Mouse (Mus musculus) liver, embryonic 16.5 days (tissue): Measurements from ENCODE around the gene Rora. TPM values are rescaled to one million over a fixed set of nuclear protein-coding genes. Genes with fewer than 3 reads are reported as not detected.
A peak's percentile ranks its signal among the peaks of the same experiment; 100 is the strongest.

Experiments
- ATAC-seq: fragments of 200-750 bp; cut with Nextera tagmentation; 2 replicates; pipeline ENCODE4 v1.8.0; 2017; ENCODE audit warnings: low read depth, mild to moderate bottlenecking, moderate number of reproducible peaks, moderate library complexity
- H3K27ac ChIP-seq: fragments of 300-500 bp; sonication (generic); 2 replicates; pipeline ENCODE4 v1.5.1; 2014; ENCODE audit warnings: mild to moderate bottlenecking, low read length
- H3K27me3 ChIP-seq: fragments of 300-500 bp; sonication (generic); 2 replicates; pipeline ENCODE4 v1.6.1; 2014; ENCODE audit warnings: low read depth, low read length, mixed read lengths; ENCODE audit not compliant: control insufficient read depth, insufficient read depth
- H3K36me3 ChIP-seq: fragments of 300-500 bp; sonication (generic); 2 replicates; pipeline ENCODE4 v1.6.1; 2014; ENCODE audit warnings: mild to moderate bottlenecking; ENCODE audit not compliant: control insufficient read depth, insufficient read depth
- H3K4me1 ChIP-seq: fragments of 300-500 bp; sonication (generic); 2 replicates; pipeline ENCODE4 v1.6.1; 2014; ENCODE audit warnings: low read depth, low read length, mixed read lengths; ENCODE audit not compliant: control insufficient read depth
- H3K4me2 ChIP-seq: fragments of 300-500 bp; sonication (generic); 2 replicates; pipeline ENCODE4 v1.6.1; 2014; ENCODE audit warnings: low read depth, low read length, mixed read lengths
- H3K4me3 ChIP-seq: fragments of 300-500 bp; sonication (generic); 2 replicates; pipeline ENCODE4 v1.5.1; 2014; ENCODE audit warnings: low read depth, mild to moderate bottlenecking, low read length
- H3K9ac ChIP-seq: fragments of 300-500 bp; sonication (generic); 2 replicates; pipeline ENCODE4 v1.6.1; 2014; ENCODE audit warnings: low read depth, low read length
- H3K9me3 ChIP-seq: fragments of 300-500 bp; sonication (generic); replicated peaks from 2 replicates; pipeline ENCODE4 v1.6.1; 2016; ENCODE audit warnings: low read length; ENCODE audit not compliant: control insufficient read depth
- WGBS: fragments of 180-500 bp; shearing (Covaris S2); extraction: QIAGEN DNeasy Blood & Tissue Kit; methylation state at CpG from one replicate; pipeline ENCODE4 v1.1.7; 2014; ENCODE audit not compliant: insufficient replicate concordance; 5-methylcytosine and 5-hydroxymethylcytosine counted together
- polyA plus RNA-seq: library from polyadenylated mRNA; unstranded; fragments of >200 nt; fragmentation: Nextera tagmentation; extraction: Ambion mirVana; gene quantifications from 2 replicates; pipeline ENCODE4 v1.2.1, GENCODE M21; 2015

Gene Rora
- polyA plus RNA-seq, 1 experiment from 2014 or later: 10.6 TPM

DNA sequence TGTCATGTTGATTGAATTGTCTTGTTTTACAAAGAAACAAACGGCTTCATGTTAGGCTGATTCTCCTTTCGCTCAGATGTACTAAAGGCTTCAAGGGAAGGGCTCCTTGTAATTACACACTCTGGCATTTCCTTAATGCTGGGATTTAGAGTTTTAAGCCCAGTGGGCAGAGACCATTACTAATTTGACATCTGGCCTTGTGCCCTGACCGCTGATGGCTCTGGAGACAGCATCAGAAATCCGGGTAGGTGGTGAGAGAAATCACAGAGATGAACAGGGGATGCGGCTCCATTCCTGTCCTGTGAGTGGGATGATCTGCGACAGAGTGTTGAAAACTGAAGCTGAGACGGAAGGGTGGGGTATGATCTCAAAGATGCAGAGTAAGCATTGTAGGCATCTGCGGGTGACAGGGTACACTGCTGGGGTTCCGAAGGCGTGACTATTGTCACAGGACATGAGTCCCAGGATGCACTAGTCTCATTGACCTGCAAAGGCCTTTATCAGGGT, 259.7 kb downstream of the Rora start:
- H3K27me3 ChIP-seq: no peaks in the 10 kb centered on the region
- H3K4me2 ChIP-seq: no peak overlapping the region
- H3K36me3 ChIP-seq: no peaks in the 10 kb centered on the region
- 70% methylated on average over 10 of the region's 10 CpGs for WGBS
- H3K4me1 ChIP-seq: no peaks in the 10 kb centered on the region
- no peak overlapping the region for H3K4me3 ChIP-seq
- no peak overlapping the region for H3K9ac ChIP-seq
- no peak for ATAC-seq
- no peak overlapping the region for H3K27ac ChIP-seq
- H3K9me3 ChIP-seq: no peaks in the 10 kb centered on the region

- Histone ChIP-seq H3K4me3 (no peak overlapping the region), H3K27ac (no peak overlapping the region), H3K9ac (no peak overlapping the region), H3K4me1 (no peaks in the 10 kb centered on the region), H3K36me3 (no peaks in the 10 kb centered on the region), H3K9me3 (no peaks in the 10 kb centered on the region), H3K27me3 (no peaks in the 10 kb centered on the region), H3K4me2 (no peak overlapping the region)
- 64% methylated on average over 4 of the region's 4 CpGs for WGBS
- no peak for ATAC-seq
These were observed 261.1 kb downstream of the Rora start for GRCm38 (mm10) chr9:68914541-68915275.

DNA sequence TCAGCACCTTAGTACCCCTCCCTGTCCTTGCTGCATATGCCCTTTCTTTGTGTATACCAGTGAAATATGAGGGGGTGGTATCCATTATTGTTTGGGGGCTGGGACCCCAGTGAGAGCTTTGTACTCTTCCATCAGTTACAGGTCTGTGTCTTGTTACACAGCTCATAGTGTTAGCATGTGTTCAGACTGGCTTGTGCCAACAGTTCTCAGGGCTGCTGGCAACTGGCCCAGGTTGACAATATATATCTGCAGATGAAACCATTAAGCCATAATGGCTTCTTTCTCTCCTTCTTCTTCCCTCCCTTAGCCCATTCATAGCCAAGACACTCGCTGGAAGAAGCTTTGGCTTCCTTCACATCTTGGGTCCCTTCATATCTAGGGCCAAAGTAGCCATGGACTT, 263.2 kb downstream of the Rora start:
- Histone ChIP-seq H3K9ac (no peak overlapping the region), H3K9me3 (no peaks in the 10 kb centered on the region), H3K36me3 (no peaks in the 10 kb centered on the region), H3K4me2 (no peak overlapping the region), H3K4me3 (no peak overlapping the region), H3K4me1 (no peaks in the 10 kb centered on the region), H3K27me3 (no peaks in the 10 kb centered on the region), H3K27ac (no peak overlapping the region)
- WGBS: 28% methylated on average over 1 of the region's 1 CpGs
- no peak for ATAC-seq

DNA sequence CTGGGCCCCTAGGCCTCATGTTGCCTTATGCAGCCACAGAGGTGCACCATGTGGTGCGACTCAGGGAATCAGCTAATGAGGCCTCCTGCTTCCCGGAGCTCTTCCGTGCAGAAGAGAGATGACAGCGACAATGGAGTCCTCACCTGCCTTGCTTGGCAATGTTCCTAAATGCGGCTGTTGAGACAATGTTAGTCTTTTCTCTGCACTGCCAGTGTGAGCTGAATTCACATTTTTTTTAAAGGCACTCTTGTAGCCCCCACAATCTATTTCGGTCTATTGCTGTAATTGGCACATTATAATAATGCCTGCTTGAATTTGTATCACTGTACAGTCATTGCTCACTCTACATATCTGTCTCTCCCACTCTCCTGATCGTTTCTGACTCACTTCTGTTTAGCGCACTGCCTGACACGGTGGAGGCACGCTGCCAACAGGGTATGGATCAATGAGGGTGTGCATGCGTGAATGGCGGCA, 269.6 kb downstream of the Rora start:
- 77% methylated on average over 12 of the region's 12 CpGs for WGBS
- H3K9ac ChIP-seq: no peak overlapping the region
- H3K4me2 ChIP-seq: no peak overlapping the region
- H3K4me1 ChIP-seq: no peaks in the 10 kb centered on the region
- no peak for ATAC-seq
- H3K27me3 ChIP-seq: no peaks in the 10 kb centered on the region
- H3K4me3 ChIP-seq: no peak overlapping the region
- H3K9me3 ChIP-seq: no peaks in the 10 kb centered on the region
- no peaks in the 10 kb centered on the region for H3K36me3 ChIP-seq
- H3K27ac ChIP-seq: no peak overlapping the region

- Histone ChIP-seq H3K4me1 (no peaks in the 10 kb centered on the region), H3K4me2 (no peak overlapping the region), H3K36me3 (no peaks in the 10 kb centered on the region), H3K27ac (no peak overlapping the region), H3K27me3 (no peaks in the 10 kb centered on the region), H3K9ac (no peak overlapping the region), H3K9me3 (no peaks in the 10 kb centered on the region), H3K4me3 (no peak overlapping the region)
- ATAC-seq: no peak
- WGBS: 74% methylated on average over 6 of the region's 6 CpGs
These were observed 272.8 kb downstream of the Rora start for GRCm38 (mm10) chr9:68926406-68926805.

- Histone ChIP-seq H3K4me2 (no peak overlapping the region), H3K27ac (no peak overlapping the region), H3K27me3 (no peaks in the 10 kb centered on the region), H3K4me1 (no peaks in the 10 kb centered on the region), H3K9ac (no peak overlapping the region), H3K9me3 (no peaks in the 10 kb centered on the region), H3K36me3 (no peaks in the 10 kb centered on the region), H3K4me3 (no peak overlapping the region)
- 12% methylated on average over 3 of the region's 3 CpGs for WGBS
- ATAC-seq: no peak
These were observed 279.6 kb downstream of the Rora start for GRCm38 (mm10) chr9:68933159-68933558.

DNA sequence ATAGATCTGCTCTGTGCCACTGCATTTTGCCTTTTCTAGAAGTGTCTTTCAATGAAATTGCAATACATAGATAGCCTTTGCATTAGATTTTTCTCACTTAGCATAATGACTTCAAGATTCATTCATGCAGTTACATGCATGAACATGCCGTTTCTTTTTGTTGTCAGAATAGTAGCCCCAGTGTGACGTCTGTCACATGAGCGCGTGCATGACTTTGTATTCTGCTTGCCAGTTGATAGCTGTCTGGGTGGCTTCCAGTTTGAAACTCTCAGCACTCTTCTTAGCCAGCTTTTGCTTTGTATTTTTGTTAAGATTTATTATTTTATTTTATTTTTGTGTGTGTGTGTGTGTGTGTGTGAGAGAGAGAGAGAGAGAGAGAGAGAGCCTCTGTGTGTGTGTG, 280.7 kb downstream of the Rora start:
- no peak overlapping the region for H3K27ac ChIP-seq
- H3K27me3 ChIP-seq: no peaks in the 10 kb centered on the region
- no peaks in the 10 kb centered on the region for H3K4me1 ChIP-seq
- H3K4me3 ChIP-seq: no peak overlapping the region
- H3K9me3 ChIP-seq: no peaks in the 10 kb centered on the region
- H3K9ac ChIP-seq: no peak overlapping the region
- WGBS: 78% methylated on average over 4 of the region's 4 CpGs
- H3K36me3 ChIP-seq: no peaks in the 10 kb centered on the region
- no peak overlapping the region for H3K4me2 ChIP-seq
- ATAC-seq: no peak

GRCm38 (mm10) chr9:68935611-68936010, 282.0 kb downstream of the Rora start:
- H3K4me2 ChIP-seq: no peak overlapping the region
- ATAC-seq: no peak
- H3K4me3 ChIP-seq: no peak overlapping the region
- H3K9ac ChIP-seq: no peak overlapping the region
- WGBS: 83% methylated on average over 11 of the region's 11 CpGs
- no peaks in the 10 kb centered on the region for H3K36me3 ChIP-seq
- no peaks in the 10 kb centered on the region for H3K9me3 ChIP-seq
- H3K4me1 ChIP-seq: no peaks in the 10 kb centered on the region; the same call in 1 of the 2 replicates
- H3K27ac ChIP-seq: no peak overlapping the region
- no peaks in the 10 kb centered on the region for H3K27me3 ChIP-seq

- no peaks in the 10 kb centered on the region for H3K9me3 ChIP-seq
- H3K9ac ChIP-seq: no peak overlapping the region
- H3K4me2 ChIP-seq: 0 out of 2 replicates have a peak overlapping the region, but pooled peaks have one; percentile 6
- ATAC-seq: peak; percentile 95
- H3K27ac ChIP-seq: peak overlapping the region; percentile 63
- H3K36me3 ChIP-seq: no peaks in the 10 kb centered on the region
- no peak overlapping the region for H3K4me3 ChIP-seq
- H3K27me3 ChIP-seq: no peaks in the 10 kb centered on the region
- no peaks in the 10 kb centered on the region; the same call in 1 of the 2 replicates for H3K4me1 ChIP-seq
- WGBS: 53% methylated on average over 7 of the region's 7 CpGs
These were observed 287.5 kb downstream of the Rora start for GRCm38 (mm10) chr9:68941037-68941436.
